Mouse (Mus musculus): Measurements from ENCODE around the gene Zfp458. TPM values are rescaled to one million over a fixed set of nuclear protein-coding genes. Genes with fewer than 3 reads are reported as not detected.
A peak's percentile ranks its signal among the peaks of the same experiment; 100 is the strongest.
"Not testable (repeated sequence)": the region's sequence is repeated elsewhere in the genome, so short reads cannot be mapped to it uniquely, and the experiment has no call there.

The Zfp458 gene
- polyA plus RNA-seq (2015; fragmentation: Nextera tagmentation; extraction: Ambion mirVana), result 0.84 and 1.4 TPM in 2 replicates

DNA sequence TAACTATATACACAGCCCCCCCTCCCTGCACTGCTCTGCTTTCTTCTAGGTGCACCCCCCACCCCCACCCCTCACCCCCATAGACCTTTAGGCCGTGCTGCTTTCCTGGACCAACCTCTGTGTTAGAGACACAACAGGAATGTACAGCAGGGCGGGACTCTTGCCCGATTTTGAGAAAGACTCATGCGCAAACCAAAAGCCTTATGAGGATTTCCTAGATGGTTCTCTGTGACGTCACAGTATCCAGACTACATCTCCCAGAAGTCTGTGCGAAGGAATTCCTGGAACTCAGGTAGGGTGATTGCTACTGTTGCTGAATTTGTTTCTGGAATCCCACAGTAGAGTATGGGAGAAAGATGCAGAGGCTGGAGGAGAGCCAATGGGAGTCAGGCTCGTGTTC, at the start of gene Zfp458:
TSS of gene Zfp458 (minus strand) at position 153 of the 400 bp plus-strand sequence.
- Histone ChIP-seq H3K9ac (no peak within 1 kb of the TSS), H3K4me1 (no peaks in the 10 kb centered on the region), H3K36me3 (no peaks in the 10 kb centered on the region), H3K4me2 (peak within 1 kb of the TSS; percentile 34), H3K27ac (replicated peaks) (no peak within 1 kb of the TSS), H3K9me3 (no peaks in the 10 kb centered on the region), H3K27me3 (replicated peaks) (no peaks in the 10 kb centered on the region), H3K4me3 (no peak within 1 kb of the TSS)
- WGBS, result 43% methylated on average over 7 of the region's 7 CpGs
- no peak for ATAC-seq (ENCODE audit: extremely low read depth, insufficient number of reproducible peaks, low FRiP score, low TSS enrichment)

- H3K9ac ChIP-seq, result peak overlapping the region; percentile 86
- peak overlapping the region; percentile 43; the same call in 1 of the 2 replicates for H3K27ac ChIP-seq (replicated peaks)
- H3K27me3 ChIP-seq (replicated peaks), result no peaks in the 10 kb centered on the region
- peak overlapping the region; percentile 73 for H3K4me3 ChIP-seq
- ATAC-seq (ENCODE audit: extremely low read depth, insufficient number of reproducible peaks, low FRiP score, low TSS enrichment), result no peak; the same call in 1 of the 2 replicates
- peaks cover 11% of the 10 kb centered on the region for H3K4me1 ChIP-seq
- H3K36me3 ChIP-seq, result no peaks in the 10 kb centered on the region
- WGBS, result 28% methylated on average over 5 of the region's 5 CpGs
- H3K4me2 ChIP-seq, result peak overlapping the region; percentile 70
- H3K9me3 ChIP-seq, result 0 out of 2 replicates have a peak, but pooled peaks cover under 1% of the 10 kb centered on the region
Observed at GRCm38 (mm10) chr13:67306718-67307117, 28.5 kb upstream of the Zfp458 start.

DNA sequence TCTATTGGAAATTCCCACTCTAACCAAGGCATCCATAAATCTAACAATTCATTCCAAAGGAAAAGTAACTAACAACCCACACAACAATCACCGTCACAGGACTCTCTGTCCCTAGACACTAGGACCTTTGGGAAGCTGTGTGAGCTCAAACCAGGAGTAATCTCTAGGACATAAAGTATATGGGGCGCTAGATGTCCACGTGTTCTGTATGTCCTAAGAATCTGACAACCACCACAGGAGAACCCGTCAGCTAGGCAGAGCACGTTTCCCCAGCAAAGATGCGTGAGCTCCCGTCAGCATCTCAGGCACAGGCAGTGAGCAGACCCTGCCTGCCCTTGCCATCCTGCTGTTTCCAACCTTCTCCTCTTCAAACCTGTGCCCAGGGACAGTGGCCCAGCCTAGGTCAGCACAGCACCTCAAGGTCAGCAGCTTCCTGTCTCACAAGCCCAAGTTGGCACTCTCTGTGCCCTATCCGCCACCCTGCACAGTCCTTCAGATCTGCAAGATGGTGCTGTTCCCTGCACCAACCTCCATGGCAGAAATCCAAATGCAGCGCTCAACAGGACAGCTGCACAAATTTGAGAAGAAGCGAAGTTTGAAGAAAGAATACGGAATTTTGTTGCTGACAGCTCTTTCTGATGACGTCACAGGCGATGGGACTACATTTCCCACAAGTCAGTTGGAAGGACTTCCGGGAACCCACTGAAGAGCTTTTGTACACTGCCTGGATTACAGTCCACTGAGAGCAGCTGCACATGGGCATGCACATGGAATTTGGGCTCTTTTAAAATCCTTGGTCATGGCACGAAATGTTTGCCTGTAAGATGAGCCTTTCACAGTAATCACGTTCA, 27.8 kb upstream of the Zfp458 start, which contains the start of gene Zfp457:
TSS of gene Zfp457 (minus strand) at position 664 of the 851 bp plus-strand sequence.
- ATAC-seq (ENCODE audit: extremely low read depth, insufficient number of reproducible peaks, low FRiP score, low TSS enrichment), result peak; percentile 92
- Histone ChIP-seq H3K4me2 (peak within 1 kb of the TSS; percentile 70), H3K27ac (replicated peaks) (peak within 1 kb of the TSS; percentile 71), H3K36me3 (no peaks in the 10 kb centered on the region), H3K9me3 (no peaks in the 10 kb centered on the region), H3K9ac (peak within 1 kb of the TSS; percentile 86), H3K27me3 (replicated peaks) (no peaks in the 10 kb centered on the region), H3K4me3 (peak within 1 kb of the TSS; percentile 73), H3K4me1 (peaks cover 11% of the 10 kb centered on the region)
- 9% methylated on average over 16 of the region's 16 CpGs for WGBS

DNA sequence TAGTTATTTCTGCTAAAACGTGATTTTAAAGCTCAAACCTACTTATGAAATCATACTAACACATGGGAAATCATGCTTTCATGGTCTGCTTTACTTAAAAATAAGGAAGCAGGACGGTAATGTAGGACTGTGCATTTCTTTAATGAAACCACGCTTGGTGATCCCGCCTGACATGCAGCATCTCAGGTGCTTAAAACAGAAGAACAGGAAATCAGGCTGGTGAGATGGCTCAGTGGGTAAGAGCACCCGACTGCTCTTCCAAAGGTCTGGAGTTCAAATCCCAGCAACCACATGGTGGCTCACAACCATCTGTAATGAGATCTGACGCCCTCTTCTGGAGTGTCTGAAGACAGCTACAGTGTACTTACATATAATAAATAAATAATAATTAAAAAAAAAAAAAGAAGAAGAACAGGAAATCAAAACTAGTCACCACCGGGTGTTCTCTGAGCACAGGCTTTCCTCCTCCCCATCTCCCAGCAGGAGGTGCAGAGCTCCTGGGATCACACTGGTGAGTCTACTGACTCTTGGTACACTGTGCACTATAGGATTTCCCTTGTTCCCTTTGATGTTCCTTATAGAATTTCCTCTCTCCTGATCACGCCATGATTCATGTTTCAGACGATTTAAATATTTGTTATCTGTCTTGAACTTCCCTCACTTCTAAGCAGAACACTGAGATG, 8.7 kb downstream of the Zfp458 start:
- peak overlapping the region; percentile 87 for H3K4me3 ChIP-seq
- WGBS, result 45% methylated on average over 8 of the region's 9 CpGs
- H3K27me3 ChIP-seq (replicated peaks); ATAC-seq (ENCODE audit: extremely low read depth, insufficient number of reproducible peaks, low FRiP score, low TSS enrichment); H3K36me3 ChIP-seq; H3K9me3 ChIP-seq; H3K4me1 ChIP-seq: not testable (repeated sequence)
- H3K4me2 ChIP-seq, result peak overlapping the region; percentile 81
- H3K27ac ChIP-seq (replicated peaks), result peak overlapping the region; percentile 59; the same call in 1 of the 2 replicates
- H3K9ac ChIP-seq, result peak overlapping the region; percentile 88

GRCm38 (mm10) chr13:67268568-67269369, 9.5 kb downstream of the Zfp458 start:
- H3K9me3 ChIP-seq, result 0 out of 2 replicates have a peak, but pooled peaks cover 6% of the 10 kb centered on the region
- H3K36me3 ChIP-seq, result peaks cover 6% of the 10 kb centered on the region; the same call in 1 of the 2 replicates
- H3K4me2 ChIP-seq, result peak overlapping the region; percentile 81
- H3K4me1 ChIP-seq, result peaks cover 9% of the 10 kb centered on the region
- ATAC-seq (ENCODE audit: extremely low read depth, insufficient number of reproducible peaks, low FRiP score, low TSS enrichment), result peak; percentile 78
- H3K27ac ChIP-seq (replicated peaks), result peak overlapping the region; percentile 59
- 10% methylated on average over 18 of the region's 18 CpGs for WGBS
- peak overlapping the region; percentile 87 for H3K4me3 ChIP-seq
- H3K27me3 ChIP-seq (replicated peaks), result no peaks in the 10 kb centered on the region
- peak overlapping the region; percentile 88 for H3K9ac ChIP-seq

GRCm38 (mm10) chr13:67214015-67214607, 64.2 kb downstream of the Zfp458 start:
- Histone ChIP-seq H3K9ac (no peak overlapping the region), H3K4me2 (no peak overlapping the region), H3K27ac (replicated peaks) (no peak overlapping the region), H3K36me3 (no peaks in the 10 kb centered on the region), H3K27me3 (replicated peaks) (no peaks in the 10 kb centered on the region), H3K4me3 (no peak overlapping the region), H3K4me1 (no peaks in the 10 kb centered on the region), H3K9me3 (0 out of 2 replicates have a peak, but pooled peaks cover 5% of the 10 kb centered on the region)
- 39% methylated on average over 4 of the region's 4 CpGs for WGBS
- ATAC-seq (ENCODE audit: extremely low read depth, insufficient number of reproducible peaks, low FRiP score, low TSS enrichment), result no peak

Other genes starting within 250 kb of the Zfp458 start
- 2.1 and 2.3 TPM in 2 replicates for gene Zfp712, start 217.3 kb downstream of the Zfp458 start, polyA plus RNA-seq (2015; fragmentation: Nextera tagmentation; extraction: Ambion mirVana)
- gene Zfp708, start 180.5 kb downstream of the Zfp458 start, polyA plus RNA-seq (2015; fragmentation: Nextera tagmentation; extraction: Ambion mirVana), result 2.8 and 3.0 TPM in 2 replicates
- 1.2 and 2.2 TPM in 2 replicates for gene Gm28557, start 169.9 kb downstream of the Zfp458 start, polyA plus RNA-seq (2015; fragmentation: Nextera tagmentation; extraction: Ambion mirVana)
- 0.11 and 0.60 TPM in 2 replicates for gene Rslcan18, start 162.2 kb downstream of the Zfp458 start, polyA plus RNA-seq (2015; fragmentation: Nextera tagmentation; extraction: Ambion mirVana)
- 1.4 and 1.5 TPM in 2 replicates for gene Zfp759, start 156.8 kb downstream of the Zfp458 start, polyA plus RNA-seq (2015; fragmentation: Nextera tagmentation; extraction: Ambion mirVana)
- 4.6 and 6.1 TPM in 2 replicates for gene Rsl1, start 105.3 kb downstream of the Zfp458 start, polyA plus RNA-seq (2015; fragmentation: Nextera tagmentation; extraction: Ambion mirVana)
- 0.94 and 1.2 TPM in 2 replicates for gene Zfp455, start 84.0 kb downstream of the Zfp458 start, polyA plus RNA-seq (2015; fragmentation: Nextera tagmentation; extraction: Ambion mirVana)
- 0.74 and 1.2 TPM in 2 replicates for gene Zfp457, start 28.0 kb upstream of the Zfp458 start, polyA plus RNA-seq (2015; fragmentation: Nextera tagmentation; extraction: Ambion mirVana)
- 1.6 TPM in 2 replicates for gene Zfp595, start 54.1 kb upstream of the Zfp458 start, polyA plus RNA-seq (2015; fragmentation: Nextera tagmentation; extraction: Ambion mirVana)
- 0.39 and 0.49 TPM in 2 replicates for gene Gm28044, start 82.1 kb upstream of the Zfp458 start, polyA plus RNA-seq (2015; fragmentation: Nextera tagmentation; extraction: Ambion mirVana)
- gene Zfp953, start 82.1 kb upstream of the Zfp458 start, polyA plus RNA-seq (2015; fragmentation: Nextera tagmentation; extraction: Ambion mirVana), result 0.56 and 0.69 TPM in 2 replicates
- 0.45 and 0.62 TPM in 2 replicates for gene Gm28041, start 97.3 kb upstream of the Zfp458 start, polyA plus RNA-seq (2015; fragmentation: Nextera tagmentation; extraction: Ambion mirVana)
- gene Zfp456, start 97.3 kb upstream of the Zfp458 start, polyA plus RNA-seq (2015; fragmentation: Nextera tagmentation; extraction: Ambion mirVana), result 1.0 and 1.2 TPM in 2 replicates
- 2.9 and 4.4 TPM in 2 replicates for gene Zfp429, start 121.4 kb upstream of the Zfp458 start, polyA plus RNA-seq (2015; fragmentation: Nextera tagmentation; extraction: Ambion mirVana)
- 0.28 and 0.31 TPM in 2 replicates for gene Zfp459, start 143.0 kb upstream of the Zfp458 start, polyA plus RNA-seq (2015; fragmentation: Nextera tagmentation; extraction: Ambion mirVana)
- 4.5 and 4.9 TPM in 2 replicates for gene Zfp874a, start 173.2 kb upstream of the Zfp458 start, polyA plus RNA-seq (2015; fragmentation: Nextera tagmentation; extraction: Ambion mirVana)
- gene Zfp874b, start 205.8 kb upstream of the Zfp458 start, polyA plus RNA-seq (2015; fragmentation: Nextera tagmentation; extraction: Ambion mirVana), result 1.8 and 2.4 TPM in 2 replicates
- gene Zfp58, start 222.1 kb upstream of the Zfp458 start, polyA plus RNA-seq (2015; fragmentation: Nextera tagmentation; extraction: Ambion mirVana), result 8.1 and 8.6 TPM in 2 replicates
- not detected in 2 replicates for gene Gm26965, start 247.7 kb upstream of the Zfp458 start, polyA plus RNA-seq (2015; fragmentation: Nextera tagmentation; extraction: Ambion mirVana)
- gene Zfp87, start 247.7 kb upstream of the Zfp458 start, polyA plus RNA-seq (2015; fragmentation: Nextera tagmentation; extraction: Ambion mirVana), result 13.3 and 15.4 TPM in 2 replicates